Mouse (Mus musculus) cerebellum, postnatal 25 days (tissue): ENCODE measurements around the gene Aup1.

Experiments used
- DNase-seq, 2 experiments: peaks; one replicate each; pipeline ENCODE4 v3.0.0; 2021; ENCODE audit warnings: mixed read lengths in 2 of 2

The Aup1 gene

DNA sequence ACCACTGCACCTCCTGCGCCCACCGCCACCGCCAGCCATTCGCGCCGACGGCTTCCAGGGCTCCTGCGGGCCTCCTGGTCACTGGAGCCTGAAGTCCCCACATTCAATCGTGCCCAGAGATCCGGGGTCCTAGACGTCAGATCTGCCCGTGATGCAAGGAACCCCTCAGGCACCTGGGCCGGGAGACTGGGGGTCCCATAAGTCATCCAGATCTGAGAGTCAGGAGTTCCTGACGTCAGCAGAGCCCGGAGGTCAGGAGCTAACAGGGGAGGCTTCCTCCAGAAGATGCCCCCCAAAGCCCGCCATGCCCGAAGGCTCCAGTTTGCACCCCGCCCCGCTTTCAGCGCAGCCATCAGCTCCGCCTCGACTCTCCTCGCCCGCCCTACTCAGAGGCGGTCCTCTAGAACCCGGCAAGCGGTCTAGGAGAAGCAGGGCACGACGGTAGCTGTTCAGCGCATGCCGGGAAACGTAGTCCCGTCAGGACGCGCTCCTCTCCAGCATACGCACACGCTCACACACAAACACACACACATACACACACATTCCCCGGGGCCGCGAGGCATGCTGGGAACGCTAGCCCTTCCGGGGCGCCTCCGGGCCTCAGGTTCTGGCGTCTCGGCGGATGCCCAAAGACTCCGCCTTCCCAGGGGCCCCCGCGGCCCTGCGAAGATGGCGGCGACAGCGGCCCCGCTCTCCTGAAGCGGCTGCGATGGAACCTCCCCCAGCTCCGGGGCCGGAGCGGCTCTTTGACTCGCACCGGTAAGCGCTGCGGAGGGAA, at the start of gene Aup1:
Aup1 (plus strand) TSS at position 448 of the 778 bp plus-strand sequence.
- DNase-seq, result peak; percentile 97 to 98

DNA sequence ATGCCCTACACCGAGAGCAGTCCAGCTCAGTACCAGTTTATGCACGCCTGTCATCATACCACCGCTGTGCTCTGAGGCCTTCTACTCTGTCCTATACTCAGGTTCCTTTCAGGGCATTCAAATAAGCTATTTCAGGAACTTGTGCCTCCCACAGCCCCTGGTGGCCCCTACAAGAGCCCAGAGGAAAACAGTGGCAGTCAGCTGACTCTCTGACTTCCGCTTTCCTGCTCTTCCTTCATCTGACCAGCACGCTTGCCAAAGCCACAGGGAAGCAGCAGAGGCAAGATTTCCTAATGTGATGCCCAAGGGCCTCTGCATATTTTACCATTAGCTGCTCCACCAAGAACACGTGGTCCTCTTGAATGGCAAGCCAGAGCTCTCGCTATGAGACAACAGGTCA, 49.4 kb upstream of the Aup1 start:
- DNase-seq, result no peak

DNA sequence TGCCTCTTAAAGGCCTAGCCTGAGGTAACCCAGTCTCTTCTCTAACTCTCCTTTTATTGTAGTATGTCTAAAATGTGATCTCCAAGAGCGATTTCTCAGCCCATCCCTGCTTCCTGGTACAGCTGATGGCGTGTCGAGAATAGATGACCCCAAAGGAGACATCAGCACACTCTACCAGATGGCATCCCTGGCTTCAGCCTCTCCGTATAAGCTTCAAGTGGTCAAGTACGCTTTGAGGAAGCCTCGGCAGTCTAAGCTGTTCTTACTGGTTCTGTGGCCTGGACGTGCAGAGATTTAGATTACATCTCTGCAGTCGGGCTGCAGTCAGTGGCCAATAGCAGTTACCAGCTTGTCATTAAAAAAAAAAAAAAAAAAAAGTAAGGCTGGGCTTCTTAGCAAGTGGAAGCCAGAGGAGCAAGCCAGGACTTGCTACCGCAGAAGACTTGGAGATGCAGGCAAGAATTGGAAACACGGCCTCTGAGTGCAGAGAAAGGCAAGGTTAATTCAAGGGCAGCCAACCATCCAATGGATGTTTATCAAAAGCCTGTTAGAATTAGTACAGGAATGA, 48.8 kb upstream of the Aup1 start:
- DNase-seq, result no peak

DNA sequence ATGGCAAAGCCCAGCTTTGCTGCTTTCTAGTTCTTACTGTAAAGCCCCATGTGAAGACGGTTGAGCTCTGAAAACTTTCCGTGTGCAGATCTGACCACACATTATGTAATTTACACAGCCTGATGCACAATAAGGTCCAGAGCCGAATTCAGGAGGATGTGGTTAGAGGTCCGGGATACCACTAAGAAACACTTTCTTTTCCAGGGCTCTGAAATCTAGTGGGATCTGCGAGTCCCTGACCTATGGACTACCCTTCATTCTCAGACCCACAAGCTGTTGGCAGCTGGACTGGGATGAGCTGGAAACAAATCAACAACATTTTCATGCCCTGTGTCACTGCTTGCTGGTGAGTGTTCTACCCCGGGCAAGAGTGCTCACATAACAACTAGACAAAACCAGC, 48.2 kb upstream of the Aup1 start:
- DNase-seq, result no peak

DNA sequence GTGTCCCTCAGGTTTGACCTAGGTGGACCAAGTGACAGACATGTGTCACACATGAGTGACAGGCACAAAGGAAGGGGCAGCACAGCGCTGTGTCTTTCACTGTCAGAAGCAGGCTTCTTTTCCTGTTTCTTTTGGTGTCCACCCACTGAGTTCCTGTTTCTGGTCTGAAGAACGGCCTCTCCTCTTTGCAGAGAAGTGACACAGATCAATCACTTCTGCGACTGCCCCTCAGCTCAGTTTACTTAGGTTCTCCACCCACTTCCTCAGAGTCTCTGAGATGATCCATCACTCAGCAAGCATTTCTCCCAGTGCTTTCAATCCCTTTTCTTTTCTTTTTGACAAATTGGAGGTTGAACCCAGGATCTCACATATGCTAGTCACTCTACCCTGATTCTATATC, 45.7 kb upstream of the Aup1 start:
- DNase-seq, result no peak

DNA sequence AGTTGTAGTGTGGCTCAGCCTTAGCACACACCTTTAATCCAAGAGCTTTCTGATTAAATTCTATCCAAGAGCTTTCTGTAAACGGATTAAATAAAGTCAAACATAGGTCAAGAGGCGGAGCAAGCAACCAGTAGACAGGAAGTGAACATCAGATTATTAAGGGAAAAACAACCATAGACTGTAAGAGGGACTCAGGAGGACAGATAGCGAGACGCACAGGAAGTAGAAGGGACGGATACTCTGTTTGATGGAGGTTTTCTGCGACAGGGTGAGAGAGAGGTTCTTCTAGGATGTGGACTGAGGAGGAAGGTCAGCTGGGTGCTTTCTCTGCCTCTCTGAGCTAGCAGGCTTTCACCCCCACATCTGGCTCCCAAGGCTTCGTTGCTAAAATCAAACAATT, 44.3 kb upstream of the Aup1 start:
- DNase-seq, result no peak

DNA sequence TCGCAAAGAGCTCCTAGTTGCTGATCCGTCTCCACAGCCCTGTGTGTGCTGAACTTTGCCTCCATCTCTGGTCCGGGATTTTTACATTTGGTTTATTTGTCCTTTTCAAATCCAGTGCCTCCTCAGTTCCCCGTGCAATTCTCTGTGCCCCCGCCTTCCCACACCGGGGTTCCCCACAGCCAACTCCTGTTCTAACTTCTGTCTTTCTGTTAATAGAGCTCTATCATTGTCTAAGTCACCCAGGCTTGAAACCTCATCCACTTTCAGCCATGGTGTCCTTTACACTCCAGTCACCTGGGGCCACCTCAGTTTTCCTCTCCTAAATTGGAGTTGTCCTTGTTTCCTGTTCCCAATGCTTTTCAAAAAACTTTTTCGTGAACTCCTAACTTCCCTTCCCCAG, 43.1 kb upstream of the Aup1 start:
- no peak for DNase-seq

DNA sequence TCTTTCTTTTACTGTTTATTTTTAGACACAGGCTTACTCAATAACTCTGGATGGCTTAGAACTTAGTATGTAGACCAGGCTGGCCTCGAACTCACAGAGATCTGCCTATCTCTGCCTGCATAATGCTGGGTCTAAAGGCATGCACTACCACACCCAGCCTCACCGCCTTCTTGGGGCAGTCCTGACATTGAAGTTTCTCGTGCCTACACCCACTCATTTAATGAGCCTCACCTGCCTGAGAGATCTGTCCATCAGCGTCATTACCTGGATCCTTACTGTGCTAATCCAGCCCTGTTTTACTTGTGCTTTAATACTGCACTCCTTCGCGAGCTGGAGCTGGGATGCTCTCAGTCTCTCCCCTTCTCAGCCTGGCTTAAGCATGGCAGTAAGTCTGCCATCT, 42.6 kb upstream of the Aup1 start:
- DNase-seq, result no peak

DNA sequence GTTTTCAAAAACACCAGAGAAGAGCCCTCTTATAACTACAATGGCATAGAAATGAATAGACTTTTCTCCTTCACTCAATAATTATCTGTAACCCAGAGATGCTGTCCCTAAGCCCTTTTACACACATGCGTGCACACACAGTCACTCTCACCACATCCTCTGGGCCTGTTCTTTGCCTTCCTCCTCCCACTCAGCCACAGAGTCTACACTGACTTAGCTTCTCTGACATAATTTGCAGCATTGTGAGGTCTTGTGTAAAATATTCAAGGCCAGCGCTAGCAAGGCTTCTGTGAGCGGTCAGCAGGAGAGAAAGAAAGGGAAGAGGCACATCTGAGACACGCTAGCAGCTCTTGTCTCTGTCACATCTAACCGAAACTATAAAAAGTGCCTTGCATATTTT, 40.9 kb upstream of the Aup1 start:
- DNase-seq, result no peak

DNA sequence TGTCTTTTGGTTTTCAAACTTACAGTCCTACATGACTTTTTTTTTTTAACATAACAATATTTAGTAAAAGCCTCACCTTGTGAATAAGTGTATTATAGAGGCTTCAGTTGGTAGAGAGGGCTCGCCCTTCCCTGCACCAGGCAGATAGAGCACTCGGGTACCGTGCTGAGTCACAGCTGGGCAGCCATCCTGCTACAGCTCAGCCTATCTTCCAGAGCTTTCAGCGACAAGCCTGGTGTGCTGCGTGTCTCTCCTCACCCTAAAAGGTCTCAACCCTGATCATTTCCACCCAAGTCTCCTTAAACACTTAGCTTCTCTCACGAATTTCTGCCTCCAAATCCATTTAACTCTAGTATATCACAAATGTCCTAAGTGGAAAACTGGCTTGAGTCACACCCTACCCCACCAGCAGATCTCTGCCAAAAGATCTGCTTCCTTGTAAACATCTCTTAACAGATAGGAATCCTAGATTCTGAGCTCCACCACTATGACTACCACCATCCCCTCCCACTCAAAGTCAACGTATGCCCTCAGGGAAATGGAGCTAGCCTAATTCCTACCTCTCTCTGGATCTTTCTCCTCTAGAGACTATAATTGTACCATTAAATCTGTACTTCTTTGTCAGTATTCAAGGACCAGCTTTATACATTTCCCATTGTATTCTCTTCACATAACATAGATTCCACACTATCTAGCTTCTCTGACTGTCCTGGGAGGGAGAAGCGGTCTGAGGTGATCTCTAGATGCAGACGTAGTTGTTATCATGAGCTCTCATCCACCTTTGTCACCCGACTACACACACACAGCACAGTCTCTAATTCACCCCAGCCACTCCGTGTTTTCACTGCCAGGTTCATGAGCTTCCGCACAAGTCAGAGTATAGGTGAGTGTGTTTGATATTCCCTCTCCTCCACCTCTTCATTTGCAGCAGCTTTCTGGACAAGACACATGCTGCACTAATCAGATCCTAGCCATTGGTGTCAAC, 39.5 kb upstream of the Aup1 start:
- DNase-seq, result no peak

DNA sequence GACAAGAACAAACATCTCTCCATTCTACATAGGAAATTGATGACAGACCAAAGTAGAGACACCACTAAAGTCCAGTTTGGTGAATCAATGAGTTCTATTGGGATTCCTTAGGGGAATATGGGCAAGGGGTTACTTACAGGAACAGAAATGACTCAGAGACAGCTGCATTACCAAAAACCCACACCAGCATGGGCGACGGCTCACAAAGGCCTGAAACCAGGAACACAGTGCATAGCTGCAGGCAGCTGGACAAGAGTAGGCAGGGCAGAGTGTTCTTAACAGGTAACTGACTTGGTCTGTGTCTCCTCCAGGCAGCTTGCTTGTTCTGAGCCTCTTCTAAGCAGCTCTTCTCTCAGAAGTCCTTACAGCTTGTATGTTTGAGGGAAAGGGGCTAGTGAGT, 38.6 kb upstream of the Aup1 start:
- DNase-seq, result no peak

DNA sequence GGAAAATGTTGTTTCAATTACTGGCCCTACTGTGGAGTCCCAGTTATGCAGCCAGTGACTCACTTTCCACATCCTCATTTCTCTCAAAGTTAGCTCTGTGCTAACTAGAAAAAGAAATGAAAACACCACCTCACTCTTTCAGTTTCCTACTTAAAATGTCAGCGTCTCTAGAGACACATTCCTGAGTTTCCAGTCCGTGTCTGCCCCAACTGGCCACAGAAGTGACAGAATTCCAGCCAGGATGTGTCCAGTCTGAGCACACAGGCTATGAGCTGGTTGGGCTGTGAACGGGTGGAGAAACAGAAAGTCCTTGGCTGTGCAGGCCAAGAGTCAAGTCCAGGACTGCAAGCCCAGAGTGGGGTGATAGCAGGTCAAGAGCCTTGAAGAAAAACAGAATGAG, 37.1 kb upstream of the Aup1 start:
- DNase-seq, result no peak

DNA sequence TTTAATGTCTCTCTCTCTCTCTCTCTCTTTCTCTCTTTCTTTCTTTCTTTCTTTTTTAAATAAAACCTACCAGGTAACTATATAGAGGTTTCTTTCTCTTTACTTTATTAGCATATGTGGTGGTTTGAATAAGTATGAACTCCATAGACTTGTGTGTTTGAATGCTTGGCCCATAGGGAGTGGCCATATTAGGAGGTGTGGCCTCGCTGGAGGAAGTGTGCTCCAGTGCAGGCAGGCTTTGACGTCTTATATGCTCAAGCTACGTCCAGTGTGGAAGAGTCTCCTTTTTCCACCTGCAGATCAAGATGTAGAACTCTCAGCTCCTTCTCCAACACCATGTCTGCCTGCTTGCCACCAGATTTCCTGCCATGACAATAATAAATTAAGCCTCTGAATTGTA, 35.3 kb upstream of the Aup1 start:
- no peak for DNase-seq

DNA sequence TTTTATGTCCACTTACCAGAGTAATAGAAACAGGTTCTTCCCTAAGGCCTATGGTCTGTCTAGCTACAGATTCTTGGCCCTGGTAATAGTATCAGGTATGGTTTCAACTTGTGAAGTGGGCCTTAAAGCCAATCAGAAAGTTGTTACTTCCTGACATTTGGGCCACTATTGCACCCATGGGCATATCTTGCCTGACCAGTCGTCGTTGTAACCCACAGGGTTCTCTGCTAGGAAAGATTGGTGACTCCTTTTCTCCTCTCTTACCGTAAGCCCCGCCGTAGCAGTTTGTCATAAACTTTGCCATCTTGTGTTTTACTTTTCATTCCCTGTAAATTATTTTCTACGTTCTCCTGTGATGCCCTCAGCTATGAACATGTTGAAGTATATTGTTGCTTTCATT, 34.2 kb upstream of the Aup1 start:
- DNase-seq, result no peak

DNA sequence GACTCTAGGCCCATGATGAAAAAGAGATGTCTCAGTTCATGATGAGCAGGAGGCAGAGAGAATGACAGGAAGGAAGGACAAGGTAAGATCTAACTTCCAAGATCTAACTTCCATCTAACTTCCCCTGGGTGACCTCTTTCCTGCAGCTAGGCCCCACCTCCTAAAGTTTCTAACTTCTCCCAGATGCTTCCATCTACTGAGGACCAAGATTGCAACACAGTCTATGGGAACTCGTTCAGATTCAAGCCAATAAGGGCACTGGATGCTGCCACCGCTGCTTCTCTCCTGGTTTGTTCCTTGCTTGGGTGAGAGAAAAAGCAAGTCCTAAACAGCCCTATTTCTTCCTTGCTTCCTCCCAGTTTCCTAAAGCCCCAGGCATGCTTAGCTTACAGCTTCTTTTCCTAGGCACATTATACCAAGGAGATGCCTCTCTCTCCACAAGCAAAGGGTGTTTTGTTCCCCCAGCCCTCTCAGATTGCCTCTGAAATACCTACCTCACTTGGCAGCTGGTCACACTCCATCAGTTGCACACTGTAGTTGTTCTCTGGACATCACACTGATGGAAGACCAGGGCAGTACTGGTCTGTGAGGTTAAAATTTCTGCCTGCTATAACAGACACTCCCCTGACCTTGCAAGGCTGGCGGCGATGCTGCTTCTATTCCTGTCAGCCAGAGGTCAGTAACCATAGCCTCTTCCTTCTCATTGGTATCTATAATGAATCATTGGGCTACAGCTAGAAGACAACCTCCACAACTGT, 33.3 kb upstream of the Aup1 start:
- DNase-seq, result no peak

DNA sequence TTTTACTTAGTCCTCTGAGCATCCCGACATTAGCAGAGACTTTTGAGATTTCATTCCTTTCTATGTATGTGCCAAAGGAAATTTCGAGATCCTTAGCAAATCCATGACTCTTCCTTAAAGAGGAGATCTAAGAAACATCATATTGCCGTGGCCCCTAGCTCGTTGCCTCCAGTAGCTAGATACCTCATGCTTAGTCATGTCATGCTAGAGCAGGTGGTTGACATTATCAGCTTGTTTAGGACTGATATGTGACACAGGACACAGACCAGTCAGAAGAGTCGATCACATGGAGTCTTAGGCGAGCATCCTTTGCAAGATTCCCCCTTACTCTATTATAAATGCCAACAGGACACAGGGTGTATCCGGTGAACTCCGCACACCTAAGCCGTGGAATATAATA, 31.3 kb upstream of the Aup1 start:
- no peak for DNase-seq

DNA sequence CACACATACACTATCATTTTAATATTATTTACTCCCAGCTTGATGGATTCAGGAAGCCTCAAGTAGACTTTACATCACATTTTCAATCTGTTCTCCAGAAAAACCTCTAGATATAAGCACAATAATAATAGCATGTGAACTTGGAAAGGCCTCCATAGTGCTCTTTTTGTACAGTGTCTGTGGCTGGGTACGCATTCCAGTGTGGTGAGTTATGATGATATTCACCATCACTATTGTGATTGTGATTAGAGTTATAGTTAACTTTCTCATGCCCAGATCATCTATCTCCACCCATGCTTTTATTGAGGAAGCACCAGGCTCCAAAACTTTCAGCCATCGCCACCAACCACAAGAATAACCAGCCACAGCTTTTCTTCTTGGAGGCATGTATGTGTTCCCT, 30.5 kb upstream of the Aup1 start:
- no peak for DNase-seq

DNA sequence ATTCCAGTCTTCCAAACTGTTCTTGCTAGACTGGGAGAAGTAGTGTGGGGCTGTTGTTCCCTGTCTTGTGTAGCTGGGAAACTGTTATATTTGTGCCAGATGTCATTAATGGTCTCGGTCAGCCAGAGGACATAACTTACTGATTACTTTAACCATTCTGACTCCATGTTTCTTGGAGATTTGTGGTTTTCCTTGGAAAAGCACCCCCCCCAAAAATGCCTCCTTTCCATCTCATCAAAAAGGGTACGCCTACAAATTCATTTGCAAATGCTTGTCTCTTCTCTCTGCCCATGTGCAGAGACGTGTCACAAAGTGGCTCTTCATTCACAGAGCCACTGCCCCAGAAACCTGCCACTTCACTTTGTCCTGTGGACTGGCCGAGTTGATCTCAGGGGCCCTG, 29.9 kb upstream of the Aup1 start:
- DNase-seq, result no peak

DNA sequence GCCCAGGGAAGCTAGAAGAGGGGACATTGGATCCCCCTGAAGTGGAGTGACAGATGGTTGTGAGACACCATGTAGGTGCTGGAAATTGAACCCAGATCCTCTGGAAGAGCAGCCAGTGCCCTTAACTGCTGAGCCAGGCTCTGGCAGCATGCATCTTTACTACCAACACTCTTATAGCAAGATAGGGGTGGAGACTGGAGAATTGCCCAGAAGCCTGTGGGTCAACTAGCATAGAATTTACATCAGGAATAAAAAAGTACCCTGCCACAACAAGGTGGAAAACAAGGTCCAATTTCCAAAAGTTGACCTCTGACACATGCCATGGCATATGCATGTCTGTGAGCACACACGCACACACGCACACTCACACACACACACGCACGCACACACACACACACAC, 29.1 kb upstream of the Aup1 start:
- no peak for DNase-seq

DNA sequence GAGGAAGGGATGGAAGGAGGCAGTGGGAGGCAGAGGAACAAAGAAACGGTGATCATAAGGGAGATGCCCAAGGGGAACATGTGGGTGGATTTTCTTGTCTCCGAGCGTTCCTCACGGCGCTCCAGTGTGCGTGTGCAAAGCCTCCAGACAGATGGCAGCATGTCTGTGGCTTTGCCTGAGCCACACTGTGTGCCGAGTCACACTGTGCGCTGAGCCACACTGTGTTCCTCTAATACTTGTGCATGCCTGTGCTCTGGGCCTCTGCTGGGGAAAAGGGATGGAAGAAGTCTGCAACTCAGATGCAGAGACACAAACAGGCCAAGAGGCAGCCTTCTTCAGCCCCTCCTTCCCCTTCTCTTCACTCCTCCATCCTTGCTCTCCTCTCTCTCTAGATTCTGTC, 27.0 kb upstream of the Aup1 start:
- DNase-seq, result no peak

DNA sequence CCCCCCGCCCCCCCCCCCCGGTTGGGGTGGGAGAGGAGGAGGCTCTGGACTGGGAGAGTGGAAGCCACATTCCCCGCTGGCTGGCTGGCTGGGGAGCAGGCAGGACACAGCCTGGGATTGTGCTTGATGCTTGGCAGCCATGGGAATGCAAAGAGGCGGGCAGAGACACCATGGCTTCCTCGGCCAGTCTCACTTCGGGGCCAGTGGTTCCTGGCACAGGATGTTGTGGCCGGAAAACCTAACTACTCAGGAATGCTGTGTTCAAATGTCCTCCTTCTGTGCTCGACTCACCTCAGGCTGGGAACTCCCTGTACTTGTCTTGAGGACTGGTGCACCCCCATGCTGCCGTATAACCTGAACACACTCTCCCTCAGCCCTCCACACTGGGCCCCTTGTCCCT, 26.6 kb upstream of the Aup1 start:
- DNase-seq, result no peak

DNA sequence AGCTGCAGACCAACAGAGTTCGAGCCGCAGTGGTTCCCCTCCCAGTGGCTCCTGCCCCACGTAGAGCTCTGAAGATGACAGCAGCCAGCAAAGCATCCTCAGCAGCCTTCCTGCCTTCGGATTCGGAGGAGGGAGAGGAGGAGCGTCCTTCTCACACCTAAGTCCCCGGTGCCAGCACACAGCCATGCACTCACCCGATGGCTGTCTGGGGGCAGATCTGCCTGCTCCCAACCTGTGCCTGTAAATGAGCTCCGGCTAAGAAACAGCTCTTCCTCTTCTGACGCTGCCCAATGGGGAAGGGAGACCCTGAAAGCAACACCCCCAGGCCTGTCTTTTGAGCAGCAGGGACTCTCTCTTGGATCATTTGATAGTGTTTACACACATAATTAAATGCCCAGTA, 24.5 kb upstream of the Aup1 start:
- no peak for DNase-seq

DNA sequence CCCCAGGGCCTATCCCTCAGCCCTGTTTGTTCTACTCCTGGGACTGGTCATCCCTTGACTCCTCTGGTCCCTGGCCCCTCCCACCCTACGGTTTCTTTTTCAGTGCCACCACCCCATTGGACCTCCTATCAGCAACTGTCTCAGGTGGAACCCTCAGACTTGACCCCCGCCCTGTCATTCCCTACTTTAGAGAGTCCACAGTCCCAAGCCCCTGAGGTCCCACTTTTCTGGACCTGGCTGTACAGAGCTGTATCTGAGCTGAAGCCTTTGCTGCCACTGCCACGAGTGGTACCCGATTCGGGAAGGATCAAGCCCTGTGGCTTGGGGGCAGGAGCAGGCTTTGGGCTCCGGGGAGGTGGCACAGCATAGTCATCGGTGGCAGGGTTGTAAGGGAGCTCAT, 23.2 kb upstream of the Aup1 start:
- no peak for DNase-seq
